Mouse (Mus musculus) T-cell, adult 2 months (primary cell): ENCODE measurements at regions not wholly inside any gene's neighbourhood (a gene's known extent, or its start where the extent isn't known, plus 50 kb on each side); places are given as distances from the start of the nearest gene placed in this dataset.

Experiments used
- DNase-seq: peaks from one replicate; pipeline ENCODE4 v3.0.0; 2022; ENCODE audit warnings: low spot score

DNA sequence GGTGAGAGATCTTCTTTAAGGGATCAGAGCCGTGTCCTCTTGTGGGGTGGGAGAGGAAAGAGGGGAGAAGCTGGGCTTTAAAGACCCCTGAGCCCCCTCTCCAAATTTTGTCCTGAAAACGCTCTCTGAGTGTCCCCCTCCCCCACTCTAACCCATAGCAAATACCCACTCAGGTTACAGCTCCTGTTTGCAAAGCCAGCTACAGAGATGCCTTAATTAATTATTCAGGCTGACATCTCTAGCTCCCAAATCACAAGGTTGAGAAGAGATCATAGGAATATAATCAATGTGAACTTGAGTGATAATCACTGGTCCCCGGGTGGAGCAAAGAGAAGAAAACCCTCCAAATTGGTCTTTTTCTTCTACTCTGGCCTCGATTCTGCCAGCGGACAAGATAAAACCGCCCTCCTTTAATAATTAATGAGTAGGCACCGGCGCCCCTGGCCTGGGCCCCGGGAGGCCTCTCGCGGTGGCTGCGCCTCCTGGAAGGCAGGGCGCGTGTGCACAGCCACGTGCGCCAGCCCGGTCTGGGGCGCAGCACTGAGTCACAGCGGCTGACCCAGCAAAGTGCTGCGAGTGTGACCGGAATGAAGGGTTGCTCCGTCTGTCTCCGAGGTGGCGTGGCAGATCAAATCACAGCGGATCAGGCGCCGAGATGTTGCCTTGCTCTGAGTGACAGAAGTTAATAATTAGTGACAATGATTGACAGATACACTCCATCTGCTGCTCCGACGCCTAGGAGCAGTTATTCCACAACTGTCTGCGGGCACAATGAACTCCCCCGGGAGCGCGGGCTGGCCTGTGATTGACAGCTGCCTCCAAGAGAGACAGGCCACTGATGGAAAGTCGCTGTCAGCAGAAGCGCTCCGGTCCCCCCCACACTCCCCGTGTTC, 72.7 kb upstream of the 4930535I16Rik start:
- DNase-seq: no peak
